Comparison of ENCODE assay signal across 8 mouse cellular contexts in genomic region chr13:98768329-98768728, GRCm38 (mm10). TPM values are rescaled to one million over a fixed set of nuclear protein-coding genes. Genes with fewer than 3 reads are reported as not detected.
A peak's percentile ranks its signal among the peaks of the same experiment; 100 is the strongest.
DNase-seq lines count a peak whose midpoint lies in the region; ATAC-seq and TF ChIP-seq lines count a peak whose summit lies in the region.

No protein-coding gene starts in this region.

- no peak overlapping the region for H3K9ac ChIP-seq in midbrain, embryonic 14.5 days (replicated peaks; ENCODE audit: low read length)
- H3K9ac ChIP-seq in midbrain, embryonic 13.5 days (replicated peaks): no peak overlapping the region
- H3K9ac ChIP-seq in intestine, embryonic 15.5 days: no peak overlapping the region
- H3K9ac ChIP-seq in lung, embryonic 14.5 days: no peak overlapping the region
- no peak overlapping the region for H3K9ac ChIP-seq in stomach, embryonic 14.5 days (replicated peaks; ENCODE audit: low read depth, low read length)

- H3K4me1 ChIP-seq in midbrain, embryonic 14.5 days (ENCODE audit: control insufficient read depth, insufficient read depth, low read length): 0 out of 2 replicates have a peak, but pooled peaks cover 4% of the 10 kb centered on the region
- 0 out of 2 replicates have a peak, but pooled peaks cover 4% of the 10 kb centered on the region for H3K4me1 ChIP-seq in midbrain, embryonic 13.5 days (replicated peaks)
- H3K4me1 ChIP-seq in intestine, embryonic 15.5 days (replicated peaks): no peaks in the 10 kb centered on the region
- no peaks in the 10 kb centered on the region for H3K4me1 ChIP-seq in lung, embryonic 14.5 days (ENCODE audit: insufficient read depth)
- H3K4me1 ChIP-seq in stomach, embryonic 14.5 days (ENCODE audit: control insufficient read depth, insufficient read depth, low read length): no peaks in the 10 kb centered on the region

- ATAC-seq in midbrain, embryonic 14.5 days (ENCODE audit: low FRiP score, low TSS enrichment): peak; percentile 50; the same call in 1 of the 2 replicates
- ATAC-seq in midbrain, embryonic 13.5 days: no peak
- 0 out of 2 replicates have a peak, but pooled peaks have one; percentile 56 for ATAC-seq in intestine, embryonic 15.5 days
- peak; percentile 79; the same call in 1 of the 2 replicates for ATAC-seq in lung, embryonic 14.5 days (ENCODE audit: insufficient read depth)
- ATAC-seq in stomach, embryonic 14.5 days (ENCODE audit: insufficient number of reproducible peaks, insufficient read depth, low FRiP score, low read depth): peak; percentile 69; the same call in 1 of the 2 replicates

- intact Hi-C loops in gastrocnemius, postnatal 36 days (cut with DNase I): no loop called here

- 0 out of 2 replicates have a peak, but pooled peaks cover 4% of the 10 kb centered on the region for H3K36me3 ChIP-seq in midbrain, embryonic 14.5 days (ENCODE audit: control insufficient read depth, insufficient read depth, low read length)
- peaks cover 3% of the 10 kb centered on the region; the same call in 1 of the 2 replicates for H3K36me3 ChIP-seq in midbrain, embryonic 13.5 days
- 0 out of 2 replicates have a peak, but pooled peaks cover under 1% of the 10 kb centered on the region for H3K36me3 ChIP-seq in intestine, embryonic 15.5 days
- H3K36me3 ChIP-seq in lung, embryonic 14.5 days (ENCODE audit: insufficient read depth): peaks cover 6% of the 10 kb centered on the region; the same call in 1 of the 2 replicates
- 0 out of 2 replicates have a peak, but pooled peaks cover 4% of the 10 kb centered on the region for H3K36me3 ChIP-seq in stomach, embryonic 14.5 days (ENCODE audit: control insufficient read depth, insufficient read depth, low read length)

- no peak overlapping the region for H3K4me2 ChIP-seq in midbrain, embryonic 14.5 days (ENCODE audit: low read length)
- H3K4me2 ChIP-seq in midbrain, embryonic 13.5 days (replicated peaks): no peak overlapping the region
- H3K4me2 ChIP-seq in intestine, embryonic 15.5 days (replicated peaks): no peak overlapping the region
- H3K4me2 ChIP-seq in lung, embryonic 14.5 days: no peak overlapping the region
- no peak overlapping the region for H3K4me2 ChIP-seq in stomach, embryonic 14.5 days (replicated peaks; ENCODE audit: low read depth, low read length)

- H3K27ac ChIP-seq in midbrain, embryonic 14.5 days (replicated peaks; ENCODE audit: low read depth, low read length): no peak overlapping the region
- no peak overlapping the region for H3K27ac ChIP-seq in midbrain, embryonic 13.5 days
- no peak overlapping the region for H3K27ac ChIP-seq in intestine, embryonic 15.5 days
- no peak overlapping the region for H3K27ac ChIP-seq in lung, embryonic 14.5 days (ENCODE audit: low read depth)
- no peak overlapping the region for H3K27ac ChIP-seq in stomach, embryonic 14.5 days (ENCODE audit: low read length)

- no peak overlapping the region for H3K4me3 ChIP-seq in midbrain, embryonic 14.5 days (replicated peaks; ENCODE audit: low read depth, low read length)
- H3K4me3 ChIP-seq in midbrain, embryonic 13.5 days (replicated peaks): no peak overlapping the region
- H3K4me3 ChIP-seq in intestine, embryonic 15.5 days (replicated peaks): no peak overlapping the region
- H3K4me3 ChIP-seq in lung, embryonic 14.5 days (ENCODE audit: low read depth, low read length): no peak overlapping the region
- no peak overlapping the region for H3K4me3 ChIP-seq in stomach, embryonic 14.5 days (ENCODE audit: low read depth, low read length)

- DNase-seq in midbrain, embryonic 14.5 days: peak; percentile 84
- DNase-seq in cerebellum, postnatal 10 days: peak; percentile 91 to 92
- peak; percentile 43 to 63 for DNase-seq in gastrocnemius, postnatal 36 days
- DNase-seq in lung, embryonic 14.5 days: peak; percentile 87
- no peak for DNase-seq in frontal cortex, postnatal 36 days (ENCODE audit: low spot score in 2 of 2)

- no peak for TF ChIP-seq CTCF in lung, embryonic 14.5 days (IDR thresholded peaks at IDR 0.05; ENCODE audit: low read depth)

- H3K27me3 ChIP-seq in midbrain, embryonic 14.5 days (ENCODE audit: control insufficient read depth, insufficient read depth, low read length): no peaks in the 10 kb centered on the region
- H3K27me3 ChIP-seq in midbrain, embryonic 13.5 days: no peaks in the 10 kb centered on the region
- H3K27me3 ChIP-seq in intestine, embryonic 15.5 days (replicated peaks): no peaks in the 10 kb centered on the region
- no peaks in the 10 kb centered on the region for H3K27me3 ChIP-seq in lung, embryonic 14.5 days (ENCODE audit: insufficient read depth, low read length)
- no peaks in the 10 kb centered on the region for H3K27me3 ChIP-seq in stomach, embryonic 14.5 days (ENCODE audit: control insufficient read depth, insufficient read depth, low read length)

- WGBS in midbrain, embryonic 14.5 days: 48% methylated on average over 4 of the region's 4 CpGs
- 46% methylated on average over 4 of the region's 4 CpGs for WGBS in midbrain, embryonic 13.5 days
- 45% methylated on average over 4 of the region's 4 CpGs for WGBS in intestine, embryonic 15.5 days
- WGBS in lung, embryonic 14.5 days: 25% methylated on average over 4 of the region's 4 CpGs
- 31% methylated on average over 4 of the region's 4 CpGs for WGBS in stomach, embryonic 14.5 days

- H3K9me3 ChIP-seq in midbrain, embryonic 14.5 days (ENCODE audit: control insufficient read depth, low read length): no peaks in the 10 kb centered on the region
- H3K9me3 ChIP-seq in midbrain, embryonic 13.5 days: no peaks in the 10 kb centered on the region
- no peaks in the 10 kb centered on the region for H3K9me3 ChIP-seq in intestine, embryonic 15.5 days
- no peaks in the 10 kb centered on the region for H3K9me3 ChIP-seq in lung, embryonic 14.5 days (ENCODE audit: low read depth, low read length)
- no peaks in the 10 kb centered on the region for H3K9me3 ChIP-seq in stomach, embryonic 14.5 days (ENCODE audit: control insufficient read depth, low read depth, low read length)

RNA-seq across cellular contexts. Expression of gene Fcho2, which starts 46.9 kb away (rescaled TPM):
- 22.4 and 23.6 TPM in 2 replicates for polyA plus RNA-seq in midbrain, embryonic 14.5 days (2014; fragmentation: Nextera tagmentation; extraction: Ambion mirVana)
- polyA plus RNA-seq in midbrain, embryonic 13.5 days (2015; fragmentation: Nextera tagmentation; extraction: Ambion mirVana): 27.0 and 30.6 TPM in 2 replicates
- 10 to 100 TPM; 20.2 TPM for total RNA-seq in gastrocnemius, postnatal 36 days (2021)
- 35.7 and 38.6 TPM in 2 replicates for polyA plus RNA-seq in intestine, embryonic 15.5 days (2015; fragmentation: Nextera tagmentation; extraction: Ambion mirVana)
- 39.0 and 39.6 TPM in 2 replicates for polyA plus RNA-seq in lung, embryonic 14.5 days (2014; fragmentation: Nextera tagmentation; extraction: Ambion mirVana)
- polyA plus RNA-seq in stomach, embryonic 14.5 days (2014; fragmentation: Nextera tagmentation; extraction: Ambion mirVana): 50.0 and 50.2 TPM in 2 replicates

Comparison
In these comparisons a context has a peak if more than half of its experiments do, and no peak if none do; other contexts are left out.
1. DNase-seq: peak in midbrain, embryonic 14.5 days (single experiment), cerebellum, postnatal 10 days (2 of 2), gastrocnemius, postnatal 36 days (2 of 2) and lung, embryonic 14.5 days (single experiment); none in frontal cortex, postnatal 36 days (0 of 2).